Mouse (Mus musculus) heart, adult 2 months (tissue): Measurements from ENCODE around the gene Zfp180.

Experiments used
- CTCF ChIP-seq: fragments of 200-600 bp; IDR thresholded peaks from 2 replicates; pipeline ENCODE4 v1.8.1; 2022; ENCODE audit warnings: antibody characterized with exemption, mild to moderate bottlenecking, moderate library complexity
- POLR2A ChIP-seq: fragments of 200-500 bp; IDR thresholded peaks from 2 replicates; pipeline ENCODE4 v1.6.1; 2011; ENCODE audit warnings: mild to moderate bottlenecking, low read depth, low read length, control low read depth; ENCODE audit not compliant: insufficient read depth

DNA sequence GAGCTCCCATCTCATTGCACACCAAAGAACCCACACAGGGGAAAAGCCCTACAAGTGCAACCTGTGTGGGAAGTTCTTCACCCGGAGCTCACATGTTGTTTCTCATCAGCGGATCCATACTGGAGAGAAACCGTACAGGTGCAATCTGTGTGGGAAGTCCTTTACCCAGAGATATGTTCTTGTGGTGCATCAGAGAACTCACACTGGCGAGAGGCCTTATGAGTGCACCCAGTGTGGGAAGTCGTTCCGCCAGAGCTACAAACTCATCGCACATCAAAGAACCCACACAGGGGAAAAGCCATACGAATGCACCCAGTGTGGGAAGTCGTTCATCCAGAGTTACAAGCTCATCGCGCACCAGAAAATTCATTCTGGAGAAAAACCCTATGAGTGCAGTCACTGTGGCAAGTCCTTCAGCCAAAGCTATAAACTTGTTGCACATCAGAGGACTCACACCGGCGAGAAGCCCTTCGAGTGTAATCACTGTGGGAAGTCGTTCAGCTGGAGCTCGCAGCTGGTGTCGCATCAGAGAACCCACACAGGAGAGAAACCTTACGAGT is 23.5 kb downstream of the Zfp180 start:
- TF ChIP-seq CTCF = no peak
- TF ChIP-seq POLR2A = no peak
